Mouse (Mus musculus) heart, adult 2 months (tissue): ENCODE measurements around the gene Ska2.

ENCODE experiments used
- CTCF ChIP-seq: fragments of 200-600 bp; IDR thresholded peaks from 2 replicates; pipeline ENCODE4 v1.8.1; 2022; ENCODE audit warnings: antibody characterized with exemption, mild to moderate bottlenecking, moderate library complexity
- EP300 ChIP-seq: fragments of 200-500 bp; IDR thresholded peaks from 2 replicates; pipeline ENCODE4 v1.6.1; 2011; ENCODE audit warnings: low read depth, low read length, control low read depth; ENCODE audit not compliant: insufficient read depth
- POLR2A ChIP-seq: fragments of 200-500 bp; IDR thresholded peaks from 2 replicates; pipeline ENCODE4 v1.6.1; 2011; ENCODE audit warnings: mild to moderate bottlenecking, low read depth, low read length, control low read depth; ENCODE audit not compliant: insufficient read depth

DNA sequence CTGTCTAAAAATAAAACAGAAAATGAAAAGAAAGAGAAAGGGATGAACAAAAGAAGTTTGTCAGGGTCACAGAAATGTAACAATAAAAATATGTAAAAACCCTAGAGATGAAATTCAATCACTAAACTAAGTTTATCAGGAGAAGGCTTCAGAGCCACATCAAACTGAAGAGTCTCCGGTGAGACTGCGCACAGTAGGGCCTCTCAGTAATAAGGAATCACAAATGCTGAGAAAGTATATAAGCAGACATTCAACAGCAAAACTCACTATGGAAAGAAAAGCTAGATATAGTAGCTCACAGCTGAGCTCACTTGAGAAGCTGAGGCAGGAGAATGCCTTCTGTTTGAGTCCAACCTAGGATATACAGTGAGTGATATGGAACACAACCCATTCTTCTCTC is 48.6 kb upstream of the Ska2 start:
- TF ChIP-seq POLR2A (no peak), EP300 (no peak), CTCF (no peak)
